Mouse (Mus musculus) kidney, adult 11 months (tissue): ENCODE results near the gene Tha1.

Experiments used
- DNase-seq: peaks from one replicate; pipeline ENCODE4 v3.0.0; 2022

Tha1 gene

DNA sequence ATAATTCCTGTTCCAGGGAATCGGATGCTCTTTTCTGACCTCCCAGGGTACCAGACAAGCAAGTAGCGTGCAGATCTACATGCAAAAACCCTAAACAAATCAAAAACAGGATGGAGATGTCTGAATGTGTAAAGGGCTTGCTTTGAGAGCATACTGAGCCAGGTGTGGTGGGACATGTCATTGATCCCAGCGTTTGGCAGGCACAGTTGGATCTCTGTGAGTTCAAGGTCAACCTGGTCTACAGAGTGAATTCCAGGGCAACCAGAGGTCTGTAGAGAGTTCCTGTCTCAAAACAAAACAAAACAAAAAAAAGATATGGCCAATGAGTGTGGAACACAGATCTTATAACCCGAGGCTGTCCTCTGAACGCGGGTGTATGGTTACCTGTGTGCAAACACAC lies 49.9 kb downstream of the Tha1 start:
- no peak for DNase-seq

GRCm38 (mm10) chr11:117822728-117823241 lies 50.5 kb downstream of the Tha1 start:
- DNase-seq, result no peak

DNA sequence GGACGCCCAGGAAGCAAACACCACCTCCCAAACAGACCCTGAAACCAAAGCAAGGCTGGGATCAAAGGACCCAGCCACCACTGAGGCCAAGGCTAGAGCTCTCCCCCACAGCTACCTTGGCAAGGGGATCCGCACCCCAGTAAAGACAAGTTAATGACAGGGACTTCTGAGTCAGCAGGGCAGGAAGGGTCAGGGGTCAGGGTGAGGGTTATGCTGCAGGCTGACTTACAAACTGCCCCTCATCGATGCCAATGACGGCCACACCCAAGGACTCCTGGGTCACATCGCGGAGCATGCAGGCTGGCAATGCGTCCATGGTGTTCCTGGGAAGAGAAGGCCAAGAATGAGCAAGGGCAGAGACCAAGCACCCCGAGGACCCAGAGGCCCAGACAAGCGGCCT lies 51.4 kb downstream of the Tha1 start:
- no peak for DNase-seq

- DNase-seq, result no peak
Observed at GRCm38 (mm10) chr11:117820173-117820572, 53.1 kb downstream of the Tha1 start.

DNA sequence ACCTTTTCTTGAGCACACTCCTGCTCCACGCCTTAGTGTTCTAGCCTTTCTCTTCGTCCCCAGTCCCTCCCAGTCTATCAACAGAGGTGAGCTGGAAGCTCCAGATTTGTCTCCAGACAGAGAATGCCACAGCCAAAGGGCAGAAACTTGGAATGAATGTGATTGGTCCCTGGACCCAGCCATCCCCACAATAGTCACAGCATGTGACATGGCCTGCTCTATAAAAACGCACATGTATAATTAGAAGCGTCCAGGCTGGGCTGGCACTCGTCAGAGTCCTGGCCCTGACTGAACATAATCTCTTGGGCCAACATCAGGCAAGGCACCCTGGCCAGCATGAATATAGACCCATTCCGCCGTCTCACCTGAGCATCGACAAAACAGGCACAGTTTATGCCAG lies 54.2 kb downstream of the Tha1 start:
- no peak for DNase-seq
